Mouse (Mus musculus) telencephalon, adult 2 months (tissue): ENCODE data around the gene Rnf19b.

Experiments
- DNase-seq: peaks from one replicate; pipeline ENCODE4 v3.0.0-alpha.2; 2011; ENCODE audit warnings: low read depth, low spot score

Gene Rnf19b

GRCm38 (mm10) chr4:129117720-129118510, 59.8 kb downstream of the Rnf19b start:
- DNase-seq: no peak

- DNase-seq: no peak
Measured at GRCm38 (mm10) chr4:129119708-129120107, 61.6 kb downstream of the Rnf19b start.

GRCm38 (mm10) chr4:129120520-129121445, 62.7 kb downstream of the Rnf19b start:
- no peak for DNase-seq

GRCm38 (mm10) chr4:129121569-129122086, 63.6 kb downstream of the Rnf19b start, which contains the start of gene Hpca:
Gene Hpca (minus strand): TSS chr4:129122036.
- no peak for DNase-seq

- no peak for DNase-seq
Measured at GRCm38 (mm10) chr4:129122107-129122506, 64.0 kb downstream of the Rnf19b start.

GRCm38 (mm10) chr4:129122719-129123118, 64.6 kb downstream of the Rnf19b start:
- no peak for DNase-seq

GRCm38 (mm10) chr4:129124652-129125146, 66.6 kb downstream of the Rnf19b start:
- no peak for DNase-seq

GRCm38 (mm10) chr4:129125736-129126451, 67.8 kb downstream of the Rnf19b start:
- no peak for DNase-seq

- no peak for DNase-seq
Measured at GRCm38 (mm10) chr4:129128582-129129338, 70.7 kb downstream of the Rnf19b start.

- no peak for DNase-seq
Measured at GRCm38 (mm10) chr4:129129387-129129786, 71.3 kb downstream of the Rnf19b start.

GRCm38 (mm10) chr4:129130149-129130548, 72.1 kb downstream of the Rnf19b start:
- no peak for DNase-seq

- no peak for DNase-seq
Measured at GRCm38 (mm10) chr4:129130755-129131303, 72.8 kb downstream of the Rnf19b start.

- no peak for DNase-seq
Measured at GRCm38 (mm10) chr4:129134799-129135585, 76.9 kb downstream of the Rnf19b start.
